Mouse (Mus musculus) embryonic fibroblast, embryonic 13.5 days (primary cell): ENCODE results near the gene Vmn1r61. TPM values are rescaled to one million over a fixed set of nuclear protein-coding genes. Genes with fewer than 3 reads are reported as not detected.

Source experiments
- H3K27ac ChIP-seq: 2 replicates; pipeline ENCODE4 v1.5.1; 2012; ENCODE audit warnings: low read length, control low read depth, inconsistent platforms; ENCODE audit not compliant: insufficient read depth
- H3K4me1 ChIP-seq: 2 replicates; pipeline ENCODE4 v1.6.1; 2011; ENCODE audit warnings: low read length; ENCODE audit not compliant: control insufficient read depth, insufficient read depth
- H3K4me3 ChIP-seq: 2 replicates; pipeline ENCODE4 v1.5.1; 2011; ENCODE audit warnings: mild to moderate bottlenecking, control low read depth, low read length; ENCODE audit not compliant: insufficient read depth
- CTCF ChIP-seq: IDR thresholded peaks from 2 replicates; pipeline ENCODE4 v1.5.1; 2011; ENCODE audit warnings: mild to moderate bottlenecking, control low read depth, low read length, moderate library complexity, borderline replicate concordance; ENCODE audit not compliant: insufficient read depth
- POLR2A ChIP-seq: IDR thresholded peaks from 2 replicates; pipeline ENCODE4 v1.6.1; 2011; ENCODE audit warnings: low read depth, mild to moderate bottlenecking, control low read depth, low read length, moderate library complexity
- polyA plus RNA-seq: library from polyadenylated mRNA; stranded (reverse); fragments of >200 nt; gene quantifications from 2 replicates; pipeline ENCODE4 v1.2.4, GENCODE M21; 2011; ENCODE audit warnings: low read depth; ENCODE audit not compliant: missing spikeins, insufficient read length

The Vmn1r61 gene
- not detected in 2 replicates for polyA plus RNA-seq

DNA sequence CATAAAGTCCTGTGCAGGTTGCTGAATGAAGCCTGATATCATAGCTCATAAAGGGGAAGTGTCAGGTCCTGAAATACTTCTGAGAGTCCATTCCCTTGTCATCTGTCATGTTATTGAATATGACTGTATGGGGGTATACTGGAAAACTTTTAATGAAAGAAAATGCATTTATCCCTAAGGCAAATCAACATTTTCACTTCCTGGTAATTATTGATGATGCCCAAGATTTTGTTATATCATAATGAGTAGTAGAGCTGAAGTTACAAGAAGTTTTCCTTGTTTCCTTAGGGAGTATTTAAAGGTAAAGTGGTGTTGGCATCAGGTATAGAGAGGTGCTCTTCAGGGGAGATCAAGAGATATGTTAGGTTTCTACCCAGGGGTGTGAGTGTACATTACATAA is at the start of gene Vmn1r61:
TSS of gene Vmn1r61 (minus strand) at position 101 of the 400 bp plus-strand sequence.
- no peaks in the 10 kb centered on the region for H3K4me1 ChIP-seq
- H3K27ac ChIP-seq = no peak within 1 kb of the TSS
- no peak within 1 kb of the TSS for H3K4me3 ChIP-seq
- TF ChIP-seq POLR2A (no peak), CTCF (no peak)

Other genes with a start within 250 kb of the Vmn1r61 start
- gene Vmn1r58, start 199.9 kb downstream of the Vmn1r61 start, polyA plus RNA-seq = not detected in 2 replicates
- gene Vmn1r59, start 156.5 kb downstream of the Vmn1r61 start, polyA plus RNA-seq = not detected in 2 replicates
- gene Vmn2r28, start 119.3 kb downstream of the Vmn1r61 start, polyA plus RNA-seq = not detected in 2 replicates
- gene Vmn1r60, start 66.0 kb downstream of the Vmn1r61 start, polyA plus RNA-seq = not detected in 2 replicates
- not detected in 2 replicates for gene Vmn1r62, start 60.3 kb upstream of the Vmn1r61 start, polyA plus RNA-seq
- not detected in 2 replicates for gene Vmn1r63, start 192.2 kb upstream of the Vmn1r61 start, polyA plus RNA-seq